Mouse (Mus musculus) bone marrow, adult 2 months (tissue): Measurements from ENCODE around the gene Aox2. TPM values are rescaled to one million over a fixed set of nuclear protein-coding genes. Genes with fewer than 3 reads are reported as not detected.

Experiments
- H3K27ac ChIP-seq: fragments of 200-500 bp; 2 replicates; pipeline ENCODE4 v1.5.1; 2012; ENCODE audit warnings: low read depth, mild to moderate bottlenecking, control low read depth, inconsistent platforms, low read length; ENCODE audit not compliant: control insufficient read depth, poor library complexity, insufficient read depth
- H3K4me1 ChIP-seq: fragments of 200-500 bp; 2 replicates; pipeline ENCODE4 v1.6.1; 2011; ENCODE audit warnings: low read length; ENCODE audit not compliant: control insufficient read depth, insufficient read depth
- H3K4me3 ChIP-seq: fragments of 200-500 bp; replicated peaks from 2 replicates; pipeline ENCODE3; 2011; ENCODE audit warnings: mild to moderate bottlenecking, low read depth, low read length, control low read depth; ENCODE audit not compliant: control insufficient read depth
- CTCF ChIP-seq: fragments of 200-500 bp; IDR thresholded peaks from 2 replicates; pipeline ENCODE4 v1.5.1; 2011; ENCODE audit warnings: low read length, control low read depth; ENCODE audit not compliant: control insufficient read depth, insufficient read depth
- POLR2A ChIP-seq: fragments of 200-500 bp; IDR thresholded peaks from 2 replicates; pipeline ENCODE4 v1.6.1; 2011; ENCODE audit warnings: low read depth, mild to moderate bottlenecking, control low read depth, low read length, borderline replicate concordance; ENCODE audit not compliant: control insufficient read depth
- WGBS: fragments of 180-500 bp; shearing (Covaris S2); methylation state at CpG from one replicate; pipeline ENCODE4 v1.1.7; 2018; 5-methylcytosine and 5-hydroxymethylcytosine counted together
- polyA plus RNA-seq: library from polyadenylated mRNA; stranded (reverse); fragments of >200 nt; gene quantifications from 2 replicates; pipeline ENCODE4 v1.2.4, GENCODE M21; 2011; ENCODE audit warnings: low replicate concordance; ENCODE audit not compliant: missing spikeins, insufficient read depth, insufficient read length

Aox2 gene
- polyA plus RNA-seq, 1 experiment = not detected

- no peaks in the 10 kb centered on the region; the same call in 1 of the 2 replicates for H3K4me1 ChIP-seq
- WGBS = 89% methylated on average over 5 of the region's 5 CpGs
Observed at GRCm38 (mm10) chr1:58344570-58344969, 66.4 kb downstream of the Aox2 start.

GRCm38 (mm10) chr1:58346159-58346558 is 68.0 kb downstream of the Aox2 start:
- Histone ChIP-seq H3K4me1 (no peaks in the 10 kb centered on the region; the same call in 1 of the 2 replicates), H3K4me3 (no peak overlapping the region), H3K27ac (no peak overlapping the region)
- 92% methylated on average over 14 of the region's 14 CpGs for WGBS
- no peak for TF ChIP-seq POLR2A
- no peak for TF ChIP-seq CTCF

More at GRCm38 (mm10) chr1:58344570-58344969, 66.4 kb downstream of the Aox2 start:
- TF ChIP-seq CTCF (no peak), POLR2A (no peak)
- Histone ChIP-seq H3K27ac (no peak overlapping the region), H3K4me3 (no peak overlapping the region)

- H3K27ac ChIP-seq = no peak overlapping the region
- WGBS = 3% methylated on average over 6 of the region's 6 CpGs
- H3K4me3 ChIP-seq = no peak overlapping the region
- TF ChIP-seq POLR2A = no peak
- no peak for TF ChIP-seq CTCF
- H3K4me1 ChIP-seq = no peaks in the 10 kb centered on the region; the same call in 1 of the 2 replicates
Observed at GRCm38 (mm10) chr1:58348712-58349111, 70.6 kb downstream of the Aox2 start.

- Histone ChIP-seq H3K4me3 (no peak overlapping the region), H3K4me1 (no peaks in the 10 kb centered on the region; the same call in 1 of the 2 replicates), H3K27ac (no peak overlapping the region)
- no peak for TF ChIP-seq CTCF
- WGBS = 67% methylated on average over 4 of the region's 4 CpGs
Observed at GRCm38 (mm10) chr1:58353238-58353893, 75.2 kb downstream of the Aox2 start.

- 66% methylated on average over 19 of the region's 19 CpGs for WGBS
- TF ChIP-seq CTCF (no peak), POLR2A (no peak)
- H3K4me3 ChIP-seq = no peak overlapping the region
- H3K4me1 ChIP-seq = no peaks in the 10 kb centered on the region
- no peak overlapping the region for H3K27ac ChIP-seq
Observed at GRCm38 (mm10) chr1:58358958-58359901, 81.1 kb downstream of the Aox2 start.

- 81% methylated on average over 4 of the region's 4 CpGs for WGBS
- no peak overlapping the region for H3K4me3 ChIP-seq
- TF ChIP-seq POLR2A (no peak), CTCF (no peak)
- H3K27ac ChIP-seq = no peak overlapping the region
- no peaks in the 10 kb centered on the region for H3K4me1 ChIP-seq
Observed at GRCm38 (mm10) chr1:58362296-58362695, 84.2 kb downstream of the Aox2 start.

GRCm38 (mm10) chr1:58364551-58364950 is 86.4 kb downstream of the Aox2 start:
- H3K4me1 ChIP-seq = no peaks in the 10 kb centered on the region
- no peak for TF ChIP-seq CTCF
- no peak for TF ChIP-seq POLR2A
- WGBS = 90% methylated on average over 12 of the region's 12 CpGs
- H3K4me3 ChIP-seq = no peak overlapping the region
- no peak overlapping the region for H3K27ac ChIP-seq

- no peak for TF ChIP-seq CTCF
- no peak for TF ChIP-seq POLR2A
- H3K27ac ChIP-seq = no peak overlapping the region
- no peak overlapping the region for H3K4me3 ChIP-seq
- H3K4me1 ChIP-seq = no peaks in the 10 kb centered on the region
- 97% methylated on average over 3 of the region's 3 CpGs for WGBS
Observed at GRCm38 (mm10) chr1:58365829-58366228, 87.7 kb downstream of the Aox2 start.

- 83% methylated on average over 12 of the region's 12 CpGs for WGBS
Observed at GRCm38 (mm10) chr1:58366737-58367471, 88.8 kb downstream of the Aox2 start.

More at GRCm38 (mm10) chr1:58366737-58367471, 88.8 kb downstream of the Aox2 start:
- no peak overlapping the region for H3K4me3 ChIP-seq
- TF ChIP-seq CTCF (no peak), POLR2A (no peak)
- H3K4me1 ChIP-seq = no peaks in the 10 kb centered on the region
- no peak overlapping the region for H3K27ac ChIP-seq
